Mouse (Mus musculus): ENCODE data around the gene Rapgef2. TPM values are rescaled to one million over a fixed set of nuclear protein-coding genes. Genes with fewer than 3 reads are reported as not detected.

Gene Rapgef2
- 0.01 and 0.04 TPM in 2 replicates for polyA plus RNA-seq (2012)

- H3K27me3 ChIP-seq (ENCODE audit: control insufficient read depth) = peaks cover 67% of the 10 kb centered on the region
These were observed at the start of gene Rapgef2 for GRCm38 (mm10) chr3:79286376-79287107. Gene Rapgef2, minus strand, starts transcription at chr3:79286517.

GRCm38 (mm10) chr3:79333643-79334200 is 47.4 kb upstream of the Rapgef2 start:
- Histone ChIP-seq H3K4me1 (ENCODE audit: control insufficient read depth) (peaks cover 3% of the 10 kb centered on the region; the same call in 1 of the 2 replicates), H3K9me3 (ENCODE audit: control insufficient read depth, low read length) (no peaks in the 10 kb centered on the region), H3K36me3 (ENCODE audit: control insufficient read depth) (no peaks in the 10 kb centered on the region), H3K4me3 (replicated peaks) (no peak overlapping the region), H3K27me3 (ENCODE audit: control insufficient read depth) (no peaks in the 10 kb centered on the region)
- TF ChIP-seq TAL1 (IDR thresholded peaks at IDR 0.05; ENCODE audit: low read length) = no peak
- TF ChIP-seq GATA1 (IDR thresholded peaks at IDR 0.05; ENCODE audit: low read length) = no peak

More at GRCm38 (mm10) chr3:79286376-79287107, at the start of gene Rapgef2:
- no peak for TF ChIP-seq GATA1 (IDR thresholded peaks at IDR 0.05; ENCODE audit: low read length)
- TF ChIP-seq TAL1 (IDR thresholded peaks at IDR 0.05; ENCODE audit: low read length) = no peak
- Histone ChIP-seq H3K4me1 (ENCODE audit: control insufficient read depth) (peaks cover 21% of the 10 kb centered on the region), H3K9me3 (ENCODE audit: control insufficient read depth, low read length) (no peaks in the 10 kb centered on the region), H3K4me3 (replicated peaks) (peak within 1 kb of the TSS; percentile 75), H3K36me3 (ENCODE audit: control insufficient read depth) (no peaks in the 10 kb centered on the region)

- no peaks in the 10 kb centered on the region for H3K27me3 ChIP-seq (ENCODE audit: control insufficient read depth)
- H3K36me3 ChIP-seq (ENCODE audit: control insufficient read depth) = no peaks in the 10 kb centered on the region
- TF ChIP-seq GATA1 (IDR thresholded peaks at IDR 0.05; ENCODE audit: low read length) = no peak
- TF ChIP-seq TAL1 (IDR thresholded peaks at IDR 0.05; ENCODE audit: low read length) = no peak
- no peak overlapping the region for H3K4me3 ChIP-seq (replicated peaks)
- no peaks in the 10 kb centered on the region for H3K9me3 ChIP-seq (ENCODE audit: control insufficient read depth, low read length)
- peaks cover 3% of the 10 kb centered on the region; the same call in 1 of the 2 replicates for H3K4me1 ChIP-seq (ENCODE audit: control insufficient read depth)
These were observed 46.7 kb upstream of the Rapgef2 start for GRCm38 (mm10) chr3:79333051-79333450.

GRCm38 (mm10) chr3:79329691-79330315 is 43.5 kb upstream of the Rapgef2 start:
- H3K27me3 ChIP-seq (ENCODE audit: control insufficient read depth) = no peaks in the 10 kb centered on the region; the same call in 1 of the 2 replicates
- peaks cover 3% of the 10 kb centered on the region; the same call in 1 of the 2 replicates for H3K4me1 ChIP-seq (ENCODE audit: control insufficient read depth)
- H3K9me3 ChIP-seq (ENCODE audit: control insufficient read depth, low read length) = no peaks in the 10 kb centered on the region
- no peaks in the 10 kb centered on the region for H3K36me3 ChIP-seq (ENCODE audit: control insufficient read depth)
- no peak overlapping the region for H3K4me3 ChIP-seq (replicated peaks)
- TF ChIP-seq TAL1 (IDR thresholded peaks at IDR 0.05; ENCODE audit: low read length) (no peak), GATA1 (IDR thresholded peaks at IDR 0.05; ENCODE audit: low read length) (no peak)

GRCm38 (mm10) chr3:79324697-79325526 is 38.6 kb upstream of the Rapgef2 start:
- no peak for TF ChIP-seq TAL1 (IDR thresholded peaks at IDR 0.05; ENCODE audit: low read length)
- no peak for TF ChIP-seq GATA1 (IDR thresholded peaks at IDR 0.05; ENCODE audit: low read length)
- Histone ChIP-seq H3K9me3 (ENCODE audit: control insufficient read depth, low read length) (no peaks in the 10 kb centered on the region), H3K36me3 (ENCODE audit: control insufficient read depth) (no peaks in the 10 kb centered on the region), H3K4me3 (replicated peaks) (no peak overlapping the region), H3K27me3 (ENCODE audit: control insufficient read depth) (no peaks in the 10 kb centered on the region; the same call in 1 of the 2 replicates), H3K4me1 (ENCODE audit: control insufficient read depth) (no peaks in the 10 kb centered on the region)

DNA sequence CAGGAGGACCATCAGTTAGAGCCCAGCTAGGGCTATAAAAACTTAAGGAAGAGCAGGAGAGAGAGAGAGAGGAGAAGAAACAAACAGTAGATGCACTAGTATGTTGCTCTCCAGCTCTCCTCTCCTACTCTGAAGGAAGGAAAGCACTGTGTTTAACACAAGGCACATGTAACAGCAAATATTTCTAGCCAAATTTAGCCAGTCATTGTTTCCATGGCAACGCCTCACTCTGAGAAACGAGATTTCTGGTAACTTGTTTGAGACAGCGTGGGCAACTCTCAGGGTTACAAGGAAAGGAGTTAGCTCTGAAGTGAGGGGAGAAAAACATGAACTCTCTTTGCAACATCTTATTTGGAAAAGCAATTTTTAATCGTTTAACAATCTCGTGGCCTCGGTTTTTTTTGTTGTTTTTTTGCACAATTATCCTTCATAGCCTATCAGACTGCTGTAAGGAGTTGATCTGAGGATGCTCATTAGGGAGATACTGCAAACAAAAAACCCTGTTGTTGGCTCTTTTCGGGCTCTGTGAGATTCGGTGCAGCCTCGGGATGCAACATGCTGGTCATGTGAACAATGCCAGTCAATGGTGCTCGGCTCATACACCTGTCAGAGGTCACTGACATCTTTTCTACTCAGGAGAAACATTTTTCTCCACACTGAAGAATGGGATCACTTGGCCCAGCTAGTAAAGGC is 27.8 kb upstream of the Rapgef2 start:
- Histone ChIP-seq H3K27me3 (ENCODE audit: control insufficient read depth) (no peaks in the 10 kb centered on the region), H3K36me3 (ENCODE audit: control insufficient read depth) (no peaks in the 10 kb centered on the region), H3K9me3 (ENCODE audit: control insufficient read depth, low read length) (no peaks in the 10 kb centered on the region), H3K4me1 (ENCODE audit: control insufficient read depth) (no peaks in the 10 kb centered on the region), H3K4me3 (replicated peaks) (no peak overlapping the region)
- TF ChIP-seq TAL1 (IDR thresholded peaks at IDR 0.05; ENCODE audit: low read length) (no peak), GATA1 (IDR thresholded peaks at IDR 0.05; ENCODE audit: low read length) (no peak)

- H3K27me3 ChIP-seq (ENCODE audit: control insufficient read depth) = no peaks in the 10 kb centered on the region
- no peak overlapping the region for H3K4me3 ChIP-seq (replicated peaks)
- no peaks in the 10 kb centered on the region for H3K36me3 ChIP-seq (ENCODE audit: control insufficient read depth)
- H3K9me3 ChIP-seq (ENCODE audit: control insufficient read depth, low read length) = no peaks in the 10 kb centered on the region; the same call in 1 of the 2 replicates
- TF ChIP-seq TAL1 (IDR thresholded peaks at IDR 0.05; ENCODE audit: low read length) = no peak
- no peak for TF ChIP-seq GATA1 (IDR thresholded peaks at IDR 0.05; ENCODE audit: low read length)
- no peaks in the 10 kb centered on the region for H3K4me1 ChIP-seq (ENCODE audit: control insufficient read depth)
These were observed 25.6 kb upstream of the Rapgef2 start for GRCm38 (mm10) chr3:79311895-79312294.

DNA sequence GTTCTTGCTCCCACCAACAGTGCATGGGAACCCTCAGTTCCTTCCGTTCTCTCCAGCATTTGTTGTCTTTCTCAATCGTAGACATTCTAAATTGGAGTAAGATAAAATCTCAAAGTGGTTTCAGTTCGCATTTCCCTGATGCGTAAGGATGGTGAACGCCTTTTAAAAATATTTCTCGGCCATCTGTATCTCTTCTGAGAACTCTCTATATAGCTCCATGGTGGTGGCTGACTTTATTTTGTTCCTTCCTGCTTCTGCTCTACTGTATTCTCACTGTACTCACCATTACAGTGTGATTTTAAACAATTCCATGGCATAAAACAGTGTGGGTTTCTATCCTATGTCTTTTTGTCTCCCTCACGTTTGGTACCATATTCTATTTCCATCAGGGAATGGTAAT is 23.9 kb upstream of the Rapgef2 start:
- no peaks in the 10 kb centered on the region; the same call in 1 of the 2 replicates for H3K9me3 ChIP-seq (ENCODE audit: control insufficient read depth, low read length)
- H3K36me3 ChIP-seq (ENCODE audit: control insufficient read depth) = no peaks in the 10 kb centered on the region
- no peak for TF ChIP-seq TAL1 (IDR thresholded peaks at IDR 0.05; ENCODE audit: low read length)
- no peak for TF ChIP-seq GATA1 (IDR thresholded peaks at IDR 0.05; ENCODE audit: low read length)
- no peak overlapping the region for H3K4me3 ChIP-seq (replicated peaks)
- no peaks in the 10 kb centered on the region for H3K27me3 ChIP-seq (ENCODE audit: control insufficient read depth)
- no peaks in the 10 kb centered on the region for H3K4me1 ChIP-seq (ENCODE audit: control insufficient read depth)
